Mouse (Mus musculus): Measurements from ENCODE around the gene Gm17577. TPM values are rescaled to one million over a fixed set of nuclear protein-coding genes. Genes with fewer than 3 reads are reported as not detected.

Gene Gm17577
- not detected in 2 replicates for total RNA-seq (2023)

GRCm38 (mm10) chrX:123246807-123247206 lies at the start of gene Gm17577:
TSS of gene Gm17577 (minus strand) at chrX:123246907.

GRCm38 (mm10) chrX:123222381-123222780 lies 24.3 kb downstream of the Gm17577 start, which contains the start of gene Srsx:
TSS of gene Srsx (minus strand) at chrX:123222481.

Other genes with a start within 250 kb of the Gm17577 start
- gene Gm17521, start 217.2 kb downstream of the Gm17577 start, total RNA-seq (2023) = not detected in 2 replicates
- gene Cldn34c1, start 143.4 kb downstream of the Gm17577 start, total RNA-seq (2023) = 0.59 TPM in 1 of 2 replicates, not detected in the other
- gene Srsx, start 24.4 kb downstream of the Gm17577 start, total RNA-seq (2023) = not detected in 2 replicates